Mouse (Mus musculus) bone marrow, adult 2 months (tissue): ENCODE measurements around the gene Plcl2. TPM values are rescaled to one million over a fixed set of nuclear protein-coding genes. Genes with fewer than 3 reads are reported as not detected.

Experiments
- H3K27ac ChIP-seq: fragments of 200-500 bp; 2 replicates; pipeline ENCODE4 v1.5.1; 2012; ENCODE audit warnings: low read depth, mild to moderate bottlenecking, control low read depth, inconsistent platforms, low read length; ENCODE audit not compliant: control insufficient read depth, poor library complexity, insufficient read depth
- H3K4me1 ChIP-seq: fragments of 200-500 bp; 2 replicates; pipeline ENCODE4 v1.6.1; 2011; ENCODE audit warnings: low read length; ENCODE audit not compliant: control insufficient read depth, insufficient read depth
- H3K4me3 ChIP-seq: fragments of 200-500 bp; replicated peaks from 2 replicates; pipeline ENCODE3; 2011; ENCODE audit warnings: mild to moderate bottlenecking, low read depth, low read length, control low read depth; ENCODE audit not compliant: control insufficient read depth
- CTCF ChIP-seq: fragments of 200-500 bp; IDR thresholded peaks from 2 replicates; pipeline ENCODE4 v1.5.1; 2011; ENCODE audit warnings: low read length, control low read depth; ENCODE audit not compliant: control insufficient read depth, insufficient read depth
- POLR2A ChIP-seq: fragments of 200-500 bp; IDR thresholded peaks from 2 replicates; pipeline ENCODE4 v1.6.1; 2011; ENCODE audit warnings: low read depth, mild to moderate bottlenecking, control low read depth, low read length, borderline replicate concordance; ENCODE audit not compliant: control insufficient read depth
- WGBS: fragments of 180-500 bp; shearing (Covaris S2); methylation state at CpG from one replicate; pipeline ENCODE4 v1.1.7; 2018; 5-methylcytosine and 5-hydroxymethylcytosine counted together
- polyA plus RNA-seq: library from polyadenylated mRNA; stranded (reverse); fragments of >200 nt; gene quantifications from 2 replicates; pipeline ENCODE4 v1.2.4, GENCODE M21; 2011; ENCODE audit warnings: low replicate concordance; ENCODE audit not compliant: missing spikeins, insufficient read depth, insufficient read length

Gene Plcl2
- polyA plus RNA-seq, 1 experiment: 33.4 TPM

DNA sequence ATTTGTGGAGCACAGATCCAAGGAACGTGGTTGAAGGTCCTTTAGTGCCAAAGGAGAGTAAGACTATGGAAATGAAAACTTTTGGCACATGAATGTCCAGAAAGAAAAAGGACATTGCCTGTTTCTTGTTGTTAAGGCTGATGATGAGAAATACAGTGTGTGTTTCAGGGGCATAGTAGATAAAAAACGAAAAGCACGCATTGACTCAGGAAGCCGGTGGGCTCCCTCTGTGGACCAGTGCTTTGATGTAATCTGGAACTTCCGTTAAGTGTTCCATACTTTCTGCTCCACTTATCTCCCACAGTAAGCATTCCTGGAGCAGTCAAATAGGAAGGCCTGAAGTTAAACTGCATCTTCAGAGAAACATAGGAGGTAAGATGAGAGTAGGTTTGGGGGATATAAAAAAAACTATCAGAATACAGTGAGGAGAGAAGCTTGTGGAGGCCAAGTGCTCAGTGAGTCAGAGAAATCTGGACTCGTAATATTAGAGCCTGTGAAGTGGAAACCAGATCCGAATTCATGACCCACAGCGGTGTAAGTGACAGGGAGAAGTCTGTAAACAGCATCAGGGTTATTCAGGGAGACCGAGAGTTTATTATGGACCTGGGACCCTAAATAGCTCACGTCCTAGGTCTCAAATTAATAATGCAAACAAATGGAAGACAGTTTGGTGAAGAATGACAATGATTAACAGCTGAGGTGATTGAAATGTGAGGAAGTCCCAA is 3.1 kb upstream of the Plcl2 start:
- TF ChIP-seq CTCF (no peak), POLR2A (no peak)
- 78% methylated on average over 10 of the region's 10 CpGs for WGBS
- peaks cover 2% of the 10 kb centered on the region; the same call in 1 of the 2 replicates for H3K4me1 ChIP-seq
- no peak overlapping the region for H3K4me3 ChIP-seq
- no peak overlapping the region for H3K27ac ChIP-seq

- Histone ChIP-seq H3K4me1 (peaks cover 2% of the 10 kb centered on the region; the same call in 1 of the 2 replicates), H3K4me3 (no peak overlapping the region), H3K27ac (no peak overlapping the region)
- WGBS: 21% methylated on average over 13 of the region's 13 CpGs
- no peak for TF ChIP-seq POLR2A
- no peak for TF ChIP-seq CTCF
These were observed 2.3 kb upstream of the Plcl2 start for GRCm38 (mm10) chr17:50506861-50507321.

GRCm38 (mm10) chr17:50508055-50508774 is 988 bp upstream of the Plcl2 start:
- TF ChIP-seq CTCF (peak; percentile 2; the same call in 1 of the 2 replicates), POLR2A (no peak)
- H3K27ac ChIP-seq: peak overlapping the region; percentile 95
- peaks cover 4% of the 10 kb centered on the region for H3K4me1 ChIP-seq
- 23% methylated on average over 18 of the region's 18 CpGs for WGBS
- peak overlapping the region; percentile 69 for H3K4me3 ChIP-seq

DNA sequence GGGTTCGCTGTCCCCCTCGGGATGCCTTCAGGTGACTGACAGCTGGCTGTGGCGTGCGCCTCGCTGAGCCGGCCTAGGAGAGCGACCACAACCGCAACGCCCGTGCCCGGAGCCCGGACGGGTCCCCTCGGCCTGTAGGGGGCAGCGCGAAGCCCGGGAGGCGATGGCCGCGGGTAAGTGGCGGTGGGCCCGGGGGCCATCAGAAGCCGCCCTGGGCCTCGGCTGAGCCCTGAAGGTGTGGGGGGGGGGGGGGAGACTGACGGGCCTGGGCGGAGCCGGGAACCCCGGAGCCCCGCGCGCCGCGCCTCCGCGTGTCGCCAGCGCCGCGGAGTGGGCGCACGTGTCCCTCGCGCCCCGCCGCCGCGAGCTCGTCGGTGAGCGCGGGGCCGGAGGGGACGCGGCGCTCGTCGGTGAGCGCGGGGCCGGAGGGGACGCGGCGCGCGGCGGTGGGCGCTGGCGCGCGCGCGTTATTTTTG is 390 bp upstream of the Plcl2 start:
- peak overlapping the region; percentile 69 for H3K4me3 ChIP-seq
- peaks cover 6% of the 10 kb centered on the region for H3K4me1 ChIP-seq
- TF ChIP-seq POLR2A (no peak), CTCF (peak; percentile 40; the same call in 1 of the 2 replicates)
- WGBS: under 1% methylated on average over 68 of the region's 72 CpGs
- H3K27ac ChIP-seq: peak overlapping the region; percentile 95

DNA sequence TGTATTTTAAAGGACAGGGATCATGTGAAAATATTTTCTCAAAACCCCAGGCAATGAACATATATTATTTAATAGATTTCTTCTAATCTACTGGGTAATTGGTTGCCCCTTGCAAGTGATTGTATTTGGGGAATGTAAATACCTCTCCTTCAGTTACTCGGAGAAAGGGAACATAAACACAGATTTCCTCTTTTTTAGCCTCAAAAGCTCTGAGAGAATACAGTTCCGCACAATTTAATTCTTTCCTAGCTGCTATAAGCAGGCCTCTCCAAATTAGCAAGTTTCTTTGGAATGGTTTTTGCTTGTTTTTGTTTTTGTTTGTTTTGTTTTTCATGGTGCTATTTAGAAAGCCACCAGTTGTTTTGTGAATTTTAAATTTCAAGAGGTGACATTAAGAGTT is 1.1 kb downstream of the Plcl2 start:
- H3K27ac ChIP-seq: peak overlapping the region; percentile 95; the same call in 1 of the 2 replicates
- WGBS: 6% methylated on average over 2 of the region's 2 CpGs
- TF ChIP-seq CTCF (no peak), POLR2A (no peak)
- H3K4me1 ChIP-seq: peaks cover 5% of the 10 kb centered on the region
- peak overlapping the region; percentile 76 for H3K4me3 ChIP-seq

- WGBS: 11% methylated on average over 1 of the region's 1 CpGs
- H3K27ac ChIP-seq: peak overlapping the region; percentile 87; the same call in 1 of the 2 replicates
These were observed 1.5 kb downstream of the Plcl2 start for GRCm38 (mm10) chr17:50510741-50511140.

DNA sequence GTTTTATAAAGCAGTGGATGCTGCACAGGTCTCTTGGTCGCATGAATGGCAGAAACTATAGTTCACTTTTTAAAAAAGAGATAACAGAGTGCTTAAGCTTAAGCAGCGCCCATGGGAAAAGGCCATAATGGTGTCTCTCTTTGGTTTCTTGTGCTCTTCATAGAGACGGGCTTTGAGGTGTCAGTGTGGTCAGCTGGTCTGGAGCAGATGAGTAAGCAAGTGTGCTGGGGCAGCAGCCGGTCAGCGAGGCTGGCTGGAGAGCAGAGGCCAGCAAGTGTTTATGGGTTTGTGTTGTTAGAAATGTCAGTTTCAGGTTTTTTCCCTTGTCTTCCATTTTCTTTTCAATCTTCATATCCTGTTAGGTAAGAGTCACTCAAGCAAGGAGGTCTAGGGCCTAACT is 3.0 kb downstream of the Plcl2 start:
- WGBS: 64% methylated on average over 5 of the region's 5 CpGs
- TF ChIP-seq CTCF (no peak), POLR2A (no peak)
- Histone ChIP-seq H3K4me3 (peak overlapping the region; percentile 62), H3K4me1 (peaks cover 6% of the 10 kb centered on the region), H3K27ac (peak overlapping the region; percentile 65)

More at GRCm38 (mm10) chr17:50510741-50511140, 1.5 kb downstream of the Plcl2 start:
- peaks cover 6% of the 10 kb centered on the region for H3K4me1 ChIP-seq
- TF ChIP-seq CTCF (no peak), POLR2A (no peak)
- H3K4me3 ChIP-seq: peak overlapping the region; percentile 76

- Histone ChIP-seq H3K4me1 (peaks cover 6% of the 10 kb centered on the region), H3K4me3 (no peak overlapping the region), H3K27ac (no peak overlapping the region)
- WGBS: 40% methylated on average over 7 of the region's 7 CpGs
- TF ChIP-seq CTCF (no peak), POLR2A (no peak)
These were observed 3.6 kb downstream of the Plcl2 start for GRCm38 (mm10) chr17:50512841-50513240.
